Mouse (Mus musculus) midbrain, embryonic 13.5 days (tissue): Measurements from ENCODE around the gene Lrrc23. TPM values are rescaled to one million over a fixed set of nuclear protein-coding genes. Genes with fewer than 3 reads are reported as not detected.
A peak's percentile ranks its signal among the peaks of the same experiment; 100 is the strongest.

Experiments used
- ATAC-seq: fragments of 200-750 bp; cut with Nextera tagmentation; 2 replicates; pipeline ENCODE4 v1.8.0; 2017; ENCODE audit warnings: mild to moderate bottlenecking, moderate TSS enrichment, moderate library complexity
- H3K27ac ChIP-seq: fragments of 300-500 bp; sonication (generic); 2 replicates; pipeline ENCODE4 v1.5.1; 2015; ENCODE audit warnings: inconsistent platforms, mild to moderate bottlenecking, moderate library complexity
- H3K27me3 ChIP-seq: fragments of 300-500 bp; sonication (generic); 2 replicates; pipeline ENCODE4 v1.6.1; 2015; ENCODE audit warnings: mild to moderate bottlenecking, inconsistent platforms
- H3K36me3 ChIP-seq: fragments of 300-500 bp; sonication (generic); 2 replicates; pipeline ENCODE4 v1.6.1; 2015; ENCODE audit warnings: mild to moderate bottlenecking, inconsistent platforms
- H3K4me1 ChIP-seq: fragments of 300-500 bp; sonication (generic); replicated peaks from 2 replicates; pipeline ENCODE4 v1.6.1; 2015; ENCODE audit warnings: inconsistent platforms
- H3K4me2 ChIP-seq: fragments of 300-500 bp; sonication (generic); replicated peaks from 2 replicates; pipeline ENCODE4 v1.6.1; 2015; ENCODE audit warnings: moderate library complexity, mild to moderate bottlenecking, inconsistent platforms
- H3K4me3 ChIP-seq: fragments of 300-500 bp; sonication (generic); replicated peaks from 2 replicates; pipeline ENCODE4 v1.5.1; 2015; ENCODE audit warnings: mild to moderate bottlenecking, inconsistent platforms
- H3K9ac ChIP-seq: fragments of 300-500 bp; sonication (generic); replicated peaks from 2 replicates; pipeline ENCODE4 v1.6.1; 2015; ENCODE audit warnings: mild to moderate bottlenecking, inconsistent platforms
- H3K9me3 ChIP-seq: fragments of 300-500 bp; sonication (generic); 2 replicates; pipeline ENCODE4 v1.6.1; 2016; ENCODE audit warnings: mild to moderate bottlenecking, inconsistent platforms
- WGBS: fragments of 180-500 bp; shearing (Covaris S2); methylation state at CpG from one replicate; pipeline ENCODE4 v1.1.7; 2015; 5-methylcytosine and 5-hydroxymethylcytosine counted together
- polyA plus RNA-seq: library from polyadenylated mRNA; unstranded; fragments of >200 nt; fragmentation: Nextera tagmentation; extraction: Ambion mirVana; gene quantifications from 2 replicates; pipeline ENCODE4 v1.2.1, GENCODE M21; 2015

Lrrc23 gene
- polyA plus RNA-seq, 1 experiment from 2014 or later, result 4.3 TPM

DNA sequence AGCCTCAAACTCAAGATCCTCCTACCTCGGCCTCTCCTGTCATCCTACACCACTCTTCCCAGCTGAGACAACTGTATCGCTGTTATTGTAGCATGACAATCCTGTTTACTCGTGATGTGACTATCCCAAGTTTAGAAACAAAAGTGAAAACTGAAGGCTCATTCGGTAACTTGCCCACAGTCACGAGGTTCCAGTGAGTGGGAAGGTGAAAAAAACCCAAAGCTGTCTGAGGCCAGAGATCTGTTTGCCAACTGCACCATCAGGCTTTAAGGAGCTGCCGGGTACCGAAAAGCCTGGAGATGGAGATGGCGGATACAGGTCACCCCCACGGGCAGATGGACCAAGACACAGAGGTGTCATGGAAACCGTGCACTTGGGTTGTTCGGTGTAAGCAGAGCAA lies 42.5 kb downstream of the Lrrc23 start:
- Histone ChIP-seq H3K4me2 (no peak overlapping the region), H3K4me1 (peaks cover 28% of the 10 kb centered on the region), H3K27ac (no peak overlapping the region), H3K4me3 (no peak overlapping the region), H3K27me3 (no peaks in the 10 kb centered on the region), H3K9me3 (no peaks in the 10 kb centered on the region), H3K9ac (no peak overlapping the region), H3K36me3 (peaks cover 7% of the 10 kb centered on the region)
- 92% methylated on average over 11 of the region's 11 CpGs for WGBS
- no peak for ATAC-seq

GRCm38 (mm10) chr6:124734417-124734816 lies 45.1 kb downstream of the Lrrc23 start:
- H3K27me3 ChIP-seq, result peaks cover 3% of the 10 kb centered on the region; the same call in 1 of the 2 replicates
- H3K4me1 ChIP-seq, result peaks cover 13% of the 10 kb centered on the region
- ATAC-seq, result no peak
- peaks cover 7% of the 10 kb centered on the region for H3K36me3 ChIP-seq
- H3K27ac ChIP-seq, result no peak overlapping the region
- no peaks in the 10 kb centered on the region for H3K9me3 ChIP-seq
- H3K9ac ChIP-seq, result no peak overlapping the region
- 93% methylated on average over 3 of the region's 3 CpGs for WGBS
- no peak overlapping the region for H3K4me2 ChIP-seq
- H3K4me3 ChIP-seq, result no peak overlapping the region

GRCm38 (mm10) chr6:124732476-124733370 lies 46.8 kb downstream of the Lrrc23 start:
- Histone ChIP-seq H3K4me1 (no peaks in the 10 kb centered on the region), H3K27ac (no peak overlapping the region), H3K9me3 (no peaks in the 10 kb centered on the region), H3K27me3 (peaks cover 3% of the 10 kb centered on the region; the same call in 1 of the 2 replicates), H3K4me3 (no peak overlapping the region), H3K36me3 (no peaks in the 10 kb centered on the region), H3K9ac (0 out of 2 replicates have a peak overlapping the region, but pooled peaks have one; percentile 23), H3K4me2 (no peak overlapping the region)
- no peak for ATAC-seq
- 58% methylated on average over 19 of the region's 19 CpGs for WGBS

GRCm38 (mm10) chr6:124731038-124731437 lies 48.5 kb downstream of the Lrrc23 start:
- WGBS, result 89% methylated on average over 7 of the region's 7 CpGs
- ATAC-seq, result no peak

GRCm38 (mm10) chr6:124729850-124730705 lies 49.4 kb downstream of the Lrrc23 start:
- ATAC-seq, result no peak
- Histone ChIP-seq H3K27ac (no peak overlapping the region), H3K4me1 (no peaks in the 10 kb centered on the region), H3K4me3 (no peak overlapping the region), H3K4me2 (no peak overlapping the region), H3K27me3 (peaks cover 3% of the 10 kb centered on the region; the same call in 1 of the 2 replicates), H3K36me3 (no peaks in the 10 kb centered on the region), H3K9ac (no peak overlapping the region), H3K9me3 (no peaks in the 10 kb centered on the region)
- WGBS, result 86% methylated on average over 8 of the region's 8 CpGs

More at GRCm38 (mm10) chr6:124731038-124731437, 48.5 kb downstream of the Lrrc23 start:
- Histone ChIP-seq H3K4me2 (no peak overlapping the region), H3K27me3 (peaks cover 3% of the 10 kb centered on the region; the same call in 1 of the 2 replicates), H3K36me3 (no peaks in the 10 kb centered on the region), H3K27ac (no peak overlapping the region), H3K4me1 (no peaks in the 10 kb centered on the region), H3K9ac (no peak overlapping the region), H3K4me3 (no peak overlapping the region), H3K9me3 (no peaks in the 10 kb centered on the region)

- H3K36me3 ChIP-seq, result no peaks in the 10 kb centered on the region
- 91% methylated on average over 10 of the region's 10 CpGs for WGBS
- no peak overlapping the region for H3K27ac ChIP-seq
- H3K4me1 ChIP-seq, result no peaks in the 10 kb centered on the region
- H3K9me3 ChIP-seq, result no peaks in the 10 kb centered on the region
- H3K27me3 ChIP-seq, result peaks cover 3% of the 10 kb centered on the region; the same call in 1 of the 2 replicates
- no peak for ATAC-seq
- no peak overlapping the region for H3K4me2 ChIP-seq
- no peak overlapping the region for H3K9ac ChIP-seq
- H3K4me3 ChIP-seq, result no peak overlapping the region
Observed at GRCm38 (mm10) chr6:124728621-124729020, 50.9 kb downstream of the Lrrc23 start.

DNA sequence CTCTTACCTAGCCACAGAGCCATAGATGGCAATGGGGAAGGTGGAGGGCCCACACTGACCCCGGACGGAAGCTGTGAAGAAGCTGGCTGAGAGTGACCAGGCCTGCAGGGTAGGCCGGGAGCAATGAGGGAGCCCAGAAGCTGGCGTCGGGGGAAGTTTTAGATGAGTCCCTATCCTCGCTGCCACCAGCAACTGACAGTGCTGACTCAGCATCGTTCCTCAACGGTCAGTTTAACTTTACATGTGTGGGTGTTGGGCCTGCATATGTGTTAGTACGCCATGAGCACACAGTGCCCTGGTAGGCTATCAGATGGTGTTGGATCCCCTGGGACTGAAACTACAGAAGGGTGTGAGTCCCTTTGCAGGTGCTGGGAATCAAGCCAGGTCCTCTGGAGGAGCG lies 55.1 kb downstream of the Lrrc23 start:
- Histone ChIP-seq H3K4me2 (no peak overlapping the region), H3K36me3 (no peaks in the 10 kb centered on the region), H3K4me3 (no peak overlapping the region), H3K27ac (no peak overlapping the region), H3K9me3 (no peaks in the 10 kb centered on the region), H3K27me3 (no peaks in the 10 kb centered on the region), H3K9ac (no peak overlapping the region), H3K4me1 (no peaks in the 10 kb centered on the region)
- 91% methylated on average over 10 of the region's 10 CpGs for WGBS
- ATAC-seq, result no peak

- Histone ChIP-seq H3K4me3 (no peak overlapping the region), H3K4me2 (no peak overlapping the region), H3K27ac (no peak overlapping the region), H3K27me3 (no peaks in the 10 kb centered on the region), H3K9me3 (no peaks in the 10 kb centered on the region), H3K36me3 (no peaks in the 10 kb centered on the region), H3K4me1 (no peaks in the 10 kb centered on the region), H3K9ac (no peak overlapping the region)
- ATAC-seq, result no peak
- 86% methylated on average over 8 of the region's 8 CpGs for WGBS
Observed at GRCm38 (mm10) chr6:124723541-124723940, 56.0 kb downstream of the Lrrc23 start.

DNA sequence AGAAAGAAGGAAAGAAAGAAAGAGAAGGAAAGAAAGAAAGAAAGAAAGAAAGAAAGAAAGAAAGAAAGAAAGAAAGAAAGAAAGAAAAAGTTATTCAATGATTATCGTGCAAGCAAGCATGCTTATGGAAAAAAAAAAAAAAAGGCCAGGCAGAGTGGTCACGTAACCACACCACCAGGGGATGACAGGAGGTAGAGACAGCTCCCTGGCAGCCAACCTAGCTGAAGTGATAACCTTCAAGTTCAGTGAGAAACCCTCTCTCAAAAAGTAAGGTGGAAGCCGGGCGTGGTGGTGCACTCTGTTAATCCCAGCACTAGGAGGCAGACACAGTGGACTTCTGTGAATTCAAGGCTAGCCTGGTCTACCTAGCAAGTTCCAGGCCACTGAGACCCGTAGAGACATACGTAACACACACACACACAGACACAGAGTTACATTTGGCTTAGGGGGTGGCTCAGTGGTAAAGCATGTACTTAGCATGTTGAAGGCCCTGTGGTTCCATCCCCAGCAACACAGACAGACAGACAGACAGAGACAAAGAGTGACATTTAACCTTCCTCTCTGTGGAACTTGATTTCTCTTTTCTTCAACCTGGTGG lies 56.6 kb downstream of the Lrrc23 start:
- Histone ChIP-seq H3K27ac (no peak overlapping the region), H3K4me3 (no peak overlapping the region), H3K36me3 (no peaks in the 10 kb centered on the region), H3K4me2 (no peak overlapping the region), H3K9me3 (no peaks in the 10 kb centered on the region), H3K27me3 (no peaks in the 10 kb centered on the region), H3K9ac (no peak overlapping the region), H3K4me1 (no peaks in the 10 kb centered on the region)
- no peak for ATAC-seq
- WGBS, result 87% methylated on average over 6 of the region's 6 CpGs

DNA sequence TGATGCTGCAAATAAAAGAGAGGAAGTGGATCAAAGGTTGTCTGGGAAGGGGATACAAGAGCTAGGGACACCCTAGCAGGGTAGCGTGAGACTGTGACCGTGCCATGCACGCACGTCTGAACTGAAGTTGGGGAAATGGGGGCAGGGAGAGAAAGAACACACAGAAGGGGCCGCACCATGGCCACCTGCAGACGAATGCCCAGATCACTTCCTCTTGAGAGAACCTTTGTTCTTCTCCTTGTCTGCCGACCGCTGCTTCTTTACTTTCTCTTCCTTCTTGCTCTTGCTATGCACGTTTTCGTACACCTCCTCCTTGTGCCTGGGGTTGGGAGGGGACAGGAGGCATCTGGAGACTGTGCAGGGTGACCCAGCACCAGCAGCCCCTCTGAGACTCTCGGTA lies 58.6 kb downstream of the Lrrc23 start:
- Histone ChIP-seq H3K9me3 (no peaks in the 10 kb centered on the region), H3K27ac (no peak overlapping the region), H3K9ac (no peak overlapping the region), H3K4me2 (no peak overlapping the region), H3K27me3 (no peaks in the 10 kb centered on the region), H3K4me3 (no peak overlapping the region), H3K4me1 (no peaks in the 10 kb centered on the region), H3K36me3 (peaks cover 21% of the 10 kb centered on the region)
- ATAC-seq, result no peak
- whole genome bisulfite sequencing, result 65% methylated on average over 11 of the region's 11 CpGs
